Mouse (Mus musculus): ENCODE measurements around the gene Fads6.

GRCm38 (mm10) chr11:115282723-115283485 lies 14.6 kb downstream of the Fads6 start:
- TF ChIP-seq MAX (IDR thresholded peaks at IDR 0.05; ENCODE audit: low read length), result no peak
- TF ChIP-seq CTCF (conservative IDR thresholded peaks at IDR 0.05 in 1 of 2, IDR thresholded peaks at IDR 0.05 in 1 of 2; ENCODE audit: low read depth in 2 of 2, low read length in 2 of 2), result no peak
- TF ChIP-seq ZNF384 (IDR thresholded peaks at IDR 0.05; ENCODE audit: low read depth, low read length), result no peak
- no peak for TF ChIP-seq RAD21 (IDR thresholded peaks at IDR 0.05; ENCODE audit: low read depth, low read length)
- no peak for TF ChIP-seq POLR2A (IDR thresholded peaks at IDR 0.05; ENCODE audit: low read depth, low read length)
- TF ChIP-seq MEF2A (IDR thresholded peaks at IDR 0.05; ENCODE audit: borderline replicate concordance, low read depth, low read length), result no peak
- no peak for TF ChIP-seq EP300 (IDR thresholded peaks at IDR 0.05; ENCODE audit: low read length)
- TF ChIP-seq RCOR1 (conservative IDR thresholded peaks at IDR 0.05; ENCODE audit: low read depth, low read length), result no peak
- no peak for TF ChIP-seq TBP (conservative IDR thresholded peaks at IDR 0.05; ENCODE audit: low read depth, low read length)
